Mouse (Mus musculus) heart, postnatal 0 days (tissue): ENCODE results near the gene Cnot2.

Source experiments
- CTCF ChIP-seq: IDR thresholded peaks from 2 replicates; pipeline ENCODE4 v1.5.1; 2016; ENCODE audit warnings: antibody characterized with exemption, control low read depth, low read depth
- EP300 ChIP-seq: IDR thresholded peaks from 2 replicates; pipeline ENCODE4 v1.6.1; 2016; ENCODE audit warnings: antibody characterized with exemption, low read depth

DNA sequence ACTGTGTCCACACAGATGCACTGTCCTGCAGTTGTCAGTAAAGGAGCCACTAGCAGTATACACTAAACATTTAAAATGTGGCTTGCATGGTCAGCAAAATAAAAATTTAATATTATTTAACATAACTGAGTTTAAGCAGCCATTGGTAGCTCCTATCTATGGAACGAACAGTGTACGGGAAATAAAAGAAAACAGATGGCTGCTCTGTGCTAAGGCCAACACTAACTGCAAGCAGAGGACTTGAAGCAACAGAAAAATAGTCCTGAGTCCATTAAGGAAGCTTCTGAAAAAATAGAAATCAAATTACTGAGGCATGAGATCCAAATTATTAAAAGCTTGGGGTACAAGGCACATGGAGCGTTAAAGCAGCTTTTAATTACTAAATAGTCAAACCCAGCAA, 35.1 kb downstream of the Cnot2 start:
- TF ChIP-seq CTCF (no peak), EP300 (no peak)
